Mouse (Mus musculus) stomach, postnatal 0 days (tissue): ENCODE data around the gene Med13.

Experiments used
- CTCF ChIP-seq: IDR thresholded peaks from 2 replicates; pipeline ENCODE4 v1.5.1; 2016; ENCODE audit warnings: antibody characterized with exemption, low read depth, mild to moderate bottlenecking, moderate library complexity
- EP300 ChIP-seq: optimal IDR thresholded peaks from 2 replicates; pipeline ENCODE3; 2016; ENCODE audit warnings: antibody characterized with exemption

- TF ChIP-seq CTCF (no peak), EP300 (no peak)
These were observed 78.8 kb downstream of the Med13 start for GRCm38 (mm10) chr11:86278442-86279102.
